9 mouse cellular contexts compared by ENCODE assay signal in the genomic region with DNA sequence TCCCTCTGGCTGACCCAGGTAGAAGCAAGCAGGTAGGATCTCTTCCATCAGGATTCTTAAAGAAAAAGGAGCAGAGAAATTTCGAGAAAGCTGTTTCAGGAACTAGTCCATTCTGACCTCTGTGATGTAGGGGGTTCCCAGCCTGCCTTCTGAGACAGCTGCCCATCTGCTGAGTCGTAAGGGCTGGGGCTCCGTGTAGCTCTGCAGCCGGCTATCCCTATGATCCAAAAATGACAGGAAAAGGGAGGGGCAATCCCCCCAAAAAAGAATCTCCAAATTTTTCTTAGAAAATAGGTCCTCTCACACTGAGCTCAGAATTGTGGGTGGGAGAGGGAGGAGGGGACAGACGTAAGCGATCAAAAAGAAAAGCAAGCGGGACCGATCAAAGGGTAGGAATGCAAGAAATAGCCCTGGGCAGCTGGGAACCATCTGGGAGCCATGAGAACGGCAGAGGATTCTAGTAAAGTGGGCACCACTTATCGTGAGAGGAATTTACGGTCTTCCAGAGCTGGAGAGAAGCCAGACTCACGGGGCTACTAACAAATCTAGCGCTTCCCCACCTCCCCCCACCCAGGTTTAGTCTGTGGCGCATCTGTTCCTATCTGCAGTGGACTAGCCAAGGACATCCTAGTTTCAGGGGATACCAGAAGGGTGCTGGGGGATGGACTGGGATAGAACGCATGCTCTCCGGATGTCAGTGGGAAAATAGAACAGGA. TPM values are rescaled to one million over a fixed set of nuclear protein-coding genes. Genes with fewer than 3 reads are reported as not detected.
DNase-seq lines count a peak whose midpoint lies in the region; ATAC-seq and TF ChIP-seq lines count a peak whose summit lies in the region.
"Had no signal": no experiment of that assay in that cellular context is flagged by ENCODE, and none has a peak within 500 bp of the region (broad histone marks: within the 10 kb centered on the region; RNA-seq: fewer than 3 reads in every experiment).

No protein-coding gene starts in this region.

- H3K9ac ChIP-seq in kidney, embryonic 14.5 days (ENCODE audit: low read depth, low read length), result no peak overlapping the region
- H3K9ac ChIP-seq in hindbrain, postnatal 0 days (replicated peaks; ENCODE audit: low read length), result peak overlapping the region; percentile 7; the same call in 1 of the 2 replicates
- H3K9ac ChIP-seq in midbrain, embryonic 16.5 days (ENCODE audit: low read depth, low read length), result 0 out of 2 replicates have a peak overlapping the region, but pooled peaks have one; percentile 18

- peaks cover 5% of the 10 kb centered on the region; the same call in 1 of the 2 replicates for H3K4me1 ChIP-seq in kidney, embryonic 14.5 days (ENCODE audit: control insufficient read depth, insufficient read depth, low read length)
- peaks cover 10% of the 10 kb centered on the region for H3K4me1 ChIP-seq in hindbrain, postnatal 0 days (ENCODE audit: insufficient read depth, low read length)
- peaks cover 10% of the 10 kb centered on the region for H3K4me1 ChIP-seq in midbrain, embryonic 16.5 days (ENCODE audit: control insufficient read depth, insufficient read depth, low read length)

- no peaks in the 10 kb centered on the region for H3K36me3 ChIP-seq in kidney, embryonic 14.5 days (ENCODE audit: control insufficient read depth, insufficient read depth, low read length)
- H3K36me3 ChIP-seq in hindbrain, postnatal 0 days (ENCODE audit: insufficient read depth, low read length), result no peaks in the 10 kb centered on the region
- H3K36me3 ChIP-seq in midbrain, embryonic 16.5 days (ENCODE audit: control insufficient read depth, insufficient read depth, low read length), result no peaks in the 10 kb centered on the region
- H3K36me3 ChIP-seq: G1E had no signal

- no peak overlapping the region for H3K4me3 ChIP-seq in kidney, embryonic 14.5 days (ENCODE audit: low read length)
- H3K4me3 ChIP-seq in hindbrain, postnatal 0 days (ENCODE audit: low read length), result peak overlapping the region; percentile 2; the same call in 1 of the 2 replicates
- H3K4me3 ChIP-seq in midbrain, embryonic 16.5 days (ENCODE audit: low read depth, low read length), result no peak overlapping the region

- peak overlapping the region; percentile 25 for H3K4me2 ChIP-seq in kidney, embryonic 14.5 days (replicated peaks; ENCODE audit: low read depth, low read length)
- H3K4me2 ChIP-seq in hindbrain, postnatal 0 days (ENCODE audit: low read depth, low read length), result peak overlapping the region; percentile 43
- peak overlapping the region; percentile 31 for H3K4me2 ChIP-seq in midbrain, embryonic 16.5 days (ENCODE audit: low read length)

- no peak for ATAC-seq in kidney, embryonic 14.5 days (ENCODE audit: low FRiP score, low TSS enrichment)
- ATAC-seq in hindbrain, postnatal 0 days, result peak; percentile 77
- peak; percentile 57 for ATAC-seq in midbrain, embryonic 16.5 days
- ATAC-seq in granulocyte monocyte progenitor cell, adult 5-6 weeks (replicated peaks; ENCODE audit: poor library complexity, severe bottlenecking), result no peak

- no peak overlapping the region for H3K27ac ChIP-seq in kidney, embryonic 14.5 days (ENCODE audit: low read depth, low read length)
- peak overlapping the region; percentile 59 for H3K27ac ChIP-seq in hindbrain, postnatal 0 days
- H3K27ac ChIP-seq in midbrain, embryonic 16.5 days (ENCODE audit: low read length), result peak overlapping the region; percentile 1; the same call in 1 of the 2 replicates

- 19% methylated on average over 16 of the region's 16 CpGs for WGBS in kidney, embryonic 14.5 days
- WGBS in hindbrain, postnatal 0 days, result 21% methylated on average over 16 of the region's 16 CpGs
- 27% methylated on average over 16 of the region's 16 CpGs for WGBS in midbrain, embryonic 16.5 days

- TF ChIP-seq CTCF in hindbrain, postnatal 0 days (IDR thresholded peaks at IDR 0.05; ENCODE audit: low read depth), result no peak

- DNase-seq in kidney, postnatal 10 days, result no peak
- peak; percentile 20 for DNase-seq in embryo, embryonic 9.5 days (ENCODE audit: extremely low spot score)
- peak; percentile 75 for DNase-seq in hindbrain, postnatal 0 days (ENCODE audit: low spot score)
- no peak for DNase-seq in cerebellum, postnatal 36 days
- no peak for DNase-seq in gastrocnemius, postnatal 25 days

- no peaks in the 10 kb centered on the region for H3K9me3 ChIP-seq in kidney, embryonic 14.5 days (ENCODE audit: control insufficient read depth, low read length)
- H3K9me3 ChIP-seq in hindbrain, postnatal 0 days (ENCODE audit: low read length), result no peaks in the 10 kb centered on the region
- no peaks in the 10 kb centered on the region for H3K9me3 ChIP-seq in midbrain, embryonic 16.5 days (replicated peaks; ENCODE audit: control insufficient read depth, low read length, poor library complexity, severe bottlenecking)

- no peaks in the 10 kb centered on the region for H3K27me3 ChIP-seq in kidney, embryonic 14.5 days (ENCODE audit: control insufficient read depth, insufficient read depth, low read length)
- H3K27me3 ChIP-seq in hindbrain, postnatal 0 days (ENCODE audit: insufficient read depth, low read length), result no peaks in the 10 kb centered on the region
- no peaks in the 10 kb centered on the region for H3K27me3 ChIP-seq in midbrain, embryonic 16.5 days (ENCODE audit: control insufficient read depth, insufficient read depth, low read depth, low read length)

RNA-seq across cellular contexts. Expression of a gene that starts 9.5 kb away (rescaled TPM):
- not detected in 2 replicates for polyA plus RNA-seq in kidney, embryonic 14.5 days (2014; fragmentation: Nextera tagmentation; extraction: Ambion mirVana)
- total RNA-seq in hindbrain, postnatal 0 days (2014; rRNA removed), result not detected in 2 replicates
- polyA plus RNA-seq in hindbrain, postnatal 0 days (2015; fragmentation: Nextera tagmentation; extraction: Ambion mirVana), result 0.19 and 0.24 TPM in 2 replicates
- polyA plus RNA-seq in midbrain, embryonic 16.5 days (2015; fragmentation: Nextera tagmentation; extraction: Ambion mirVana), result 0.11 and 0.33 TPM in 2 replicates
- total RNA-seq in gastrocnemius, postnatal 25 days (2021), result not detected
- not detected in 2 replicates for total RNA-seq in granulocyte monocyte progenitor cell, adult 5-6 weeks (2014; fragmentation: Nextera tagmentation)
- total RNA-seq in granulocyte monocyte progenitor cell, adult 5-6 weeks (2017), result not detected in 2 replicates
- total RNA-seq: G1E had no signal
- polyA plus RNA-seq: G1E had no signal

Comparison
In these comparisons a context has a peak if more than half of its experiments do, and no peak if none do; other contexts are left out.
1. ATAC-seq: peak in hindbrain, postnatal 0 days (single experiment) and midbrain, embryonic 16.5 days (single experiment); none in kidney, embryonic 14.5 days (single experiment) and granulocyte monocyte progenitor cell, adult 5-6 weeks (single experiment).
2. DNase-seq: peak in embryo, embryonic 9.5 days (single experiment) and hindbrain, postnatal 0 days (single experiment); none in kidney, postnatal 10 days (single experiment), cerebellum, postnatal 36 days (0 of 2) and gastrocnemius, postnatal 25 days (single experiment).
3. Peak in every context shown above with its lines, with median percentiles within 50 percentile points of each other: H3K4me2 ChIP-seq.